ENCODE assay signal across 11 mouse cellular contexts in genomic region chr13:3891479-3892087, GRCm38 (mm10). TPM values are rescaled to one million over a fixed set of nuclear protein-coding genes. Genes with fewer than 3 reads are reported as not detected.
A peak's percentile ranks its signal among the peaks of the same experiment; 100 is the strongest.
DNase-seq lines count a peak whose midpoint lies in the region; ATAC-seq lines count a peak whose summit lies in the region.
"Had no signal": no experiment of that assay in that cellular context is flagged by ENCODE, and none has a peak within 500 bp of the region (broad histone marks: within the 10 kb centered on the region; RNA-seq: fewer than 3 reads in every experiment).

No protein-coding gene starts in this region.

- peaks cover 36% of the 10 kb centered on the region for H3K36me3 ChIP-seq in megakaryocyte, embryonic 14.5 days (replicated peaks; ENCODE audit: low read length)
- peaks cover 22% of the 10 kb centered on the region for H3K36me3 ChIP-seq in kidney, embryonic 15.5 days
- H3K36me3 ChIP-seq in neural tube, embryonic 15.5 days: peaks cover 18% of the 10 kb centered on the region

- H3K4me1 ChIP-seq in megakaryocyte, embryonic 14.5 days: peaks cover 42% of the 10 kb centered on the region
- H3K4me1 ChIP-seq in kidney, embryonic 15.5 days: peaks cover 19% of the 10 kb centered on the region
- 0 out of 2 replicates have a peak, but pooled peaks cover 4% of the 10 kb centered on the region for H3K4me1 ChIP-seq in neural tube, embryonic 15.5 days

- WGBS in kidney, embryonic 15.5 days: 28% methylated on average over 8 of the region's 8 CpGs
- 39% methylated on average over 8 of the region's 8 CpGs for WGBS in neural tube, embryonic 15.5 days

- no peak overlapping the region; the same call in 1 of the 2 replicates for H3K9ac ChIP-seq in kidney, embryonic 15.5 days
- no peak overlapping the region for H3K9ac ChIP-seq in neural tube, embryonic 15.5 days (replicated peaks)

- DNase-seq in gonadal fat pad, adult 2 months (ENCODE audit: low read depth): peak; percentile 80
- no peak for DNase-seq in spleen, adult 12 weeks (ENCODE audit: low spot score)
- DNase-seq in retina, postnatal 1 day: no peak
- no peak for DNase-seq in left cerebral cortex, postnatal 10 days (ENCODE audit: extremely low spot score in 1 of 2, low spot score in 2 of 2)
- DNase-seq: adrenal gland, postnatal 14 days had no signal

- H3K9me3 ChIP-seq in megakaryocyte, embryonic 14.5 days: no peaks in the 10 kb centered on the region
- no peaks in the 10 kb centered on the region for H3K9me3 ChIP-seq in kidney, embryonic 15.5 days (replicated peaks)
- no peaks in the 10 kb centered on the region for H3K9me3 ChIP-seq in neural tube, embryonic 15.5 days (replicated peaks)

- H3K27ac ChIP-seq in kidney, embryonic 15.5 days: peak overlapping the region; percentile 54
- H3K27ac ChIP-seq in neural tube, embryonic 15.5 days (replicated peaks): no peak overlapping the region

- no peaks in the 10 kb centered on the region for H3K27me3 ChIP-seq in megakaryocyte, embryonic 14.5 days (replicated peaks)
- no peaks in the 10 kb centered on the region for H3K27me3 ChIP-seq in kidney, embryonic 15.5 days
- H3K27me3 ChIP-seq in neural tube, embryonic 15.5 days (replicated peaks): peaks cover 7% of the 10 kb centered on the region; the same call in 1 of the 2 replicates

- H3K4me3 ChIP-seq in megakaryocyte, embryonic 14.5 days (replicated peaks): peak overlapping the region; percentile 91
- peak overlapping the region; percentile 62 for H3K4me3 ChIP-seq in kidney, embryonic 15.5 days (replicated peaks)
- H3K4me3 ChIP-seq in neural tube, embryonic 15.5 days (replicated peaks): peak overlapping the region; percentile 55; the same call in 1 of the 2 replicates

- intact Hi-C loops in left cerebral cortex, postnatal 10 days (cut with DNase I): no loop called here

- no peak for ATAC-seq in megakaryocyte, adult 5-6 weeks (ENCODE audit: poor library complexity, severe bottlenecking)
- peak; percentile 19; the same call in 1 of the 2 replicates for ATAC-seq in kidney, embryonic 15.5 days (replicated peaks; ENCODE audit: low FRiP score)
- ATAC-seq in neural tube, embryonic 15.5 days (ENCODE audit: low FRiP score): no peak

- peak overlapping the region; percentile 67 for H3K4me2 ChIP-seq in kidney, embryonic 15.5 days
- H3K4me2 ChIP-seq in neural tube, embryonic 15.5 days: peak overlapping the region; percentile 85

RNA-seq across cellular contexts. Expression of gene Net1, which starts 26.4 kb away (rescaled TPM):
- 7.9 and 8.6 TPM in 2 replicates for polyA plus RNA-seq in megakaryocyte, embryonic 14.5 days (2012; ENCODE audit: insufficient read depth, low replicate concordance)
- total RNA-seq in megakaryocyte, adult 5-6 weeks (2015): 31.1 and 38.0 TPM in 2 replicates
- total RNA-seq in megakaryocyte, adult 5-6 weeks (2017): 81.2 and 102 TPM in 2 replicates
- 23.2 and 36.6 TPM in 2 replicates for polyA plus RNA-seq in gonadal fat pad, adult 2 months (2012; rRNA removed)
- polyA plus RNA-seq in kidney, embryonic 15.5 days (2015; fragmentation: Nextera tagmentation; extraction: Ambion mirVana): 61.6 and 62.9 TPM in 2 replicates
- polyA plus RNA-seq in neural tube, embryonic 15.5 days (2015; fragmentation: Nextera tagmentation; extraction: Ambion mirVana): 11.7 and 27.1 TPM in 2 replicates
- total RNA-seq in left cerebral cortex, postnatal 10 days (2021): 10 to 100 TPM; 14.0 to 23.5 TPM

RNA-seq across cellular contexts. Expression of gene Tubal3, which starts 26.5 kb away (rescaled TPM):
- polyA plus RNA-seq in megakaryocyte, embryonic 14.5 days (2012; ENCODE audit: insufficient read depth, low replicate concordance): not detected in 2 replicates
- not detected in 2 replicates for total RNA-seq in megakaryocyte, adult 5-6 weeks (2015)
- not detected in 2 replicates for total RNA-seq in megakaryocyte, adult 5-6 weeks (2017)
- not detected in 2 replicates for polyA plus RNA-seq in gonadal fat pad, adult 2 months (2012; rRNA removed)
- not detected in 2 replicates for polyA plus RNA-seq in kidney, embryonic 15.5 days (2015; fragmentation: Nextera tagmentation; extraction: Ambion mirVana)
- polyA plus RNA-seq in neural tube, embryonic 15.5 days (2015; fragmentation: Nextera tagmentation; extraction: Ambion mirVana): 0.54 TPM in 1 of 2 replicates, not detected in the other
- total RNA-seq in left cerebral cortex, postnatal 10 days (2021): not detected
- total RNA-seq: adrenal gland, postnatal 14 days; left cerebral cortex, adult 8-10 months had no signal

RNA-seq across cellular contexts. Expression of gene Calm5, which starts 37.6 kb away (rescaled TPM):
- not detected in 2 replicates for polyA plus RNA-seq in megakaryocyte, embryonic 14.5 days (2012; ENCODE audit: insufficient read depth, low replicate concordance)
- total RNA-seq in megakaryocyte, adult 5-6 weeks (2015): not detected in 2 replicates
- not detected in 2 replicates for total RNA-seq in megakaryocyte, adult 5-6 weeks (2017)
- polyA plus RNA-seq in gonadal fat pad, adult 2 months (2012; rRNA removed): not detected in 2 replicates
- not detected in 2 replicates for polyA plus RNA-seq in kidney, embryonic 15.5 days (2015; fragmentation: Nextera tagmentation; extraction: Ambion mirVana)
- polyA plus RNA-seq in neural tube, embryonic 15.5 days (2015; fragmentation: Nextera tagmentation; extraction: Ambion mirVana): not detected in 2 replicates
- not detected for total RNA-seq in left cerebral cortex, postnatal 10 days (2021)
- total RNA-seq: adrenal gland, postnatal 14 days; left cerebral cortex, adult 8-10 months had no signal
- polyA plus RNA-seq: testis, adult 2 months had no signal

RNA-seq across cellular contexts. Expression of gene Ucn3, which starts 53.6 kb away (rescaled TPM):
- not detected in 2 replicates for polyA plus RNA-seq in megakaryocyte, embryonic 14.5 days (2012; ENCODE audit: insufficient read depth, low replicate concordance)
- not detected in 2 replicates for total RNA-seq in megakaryocyte, adult 5-6 weeks (2015)
- not detected in 2 replicates for total RNA-seq in megakaryocyte, adult 5-6 weeks (2017)
- not detected in 2 replicates for polyA plus RNA-seq in gonadal fat pad, adult 2 months (2012; rRNA removed)
- polyA plus RNA-seq in kidney, embryonic 15.5 days (2015; fragmentation: Nextera tagmentation; extraction: Ambion mirVana): not detected in 2 replicates
- polyA plus RNA-seq in neural tube, embryonic 15.5 days (2015; fragmentation: Nextera tagmentation; extraction: Ambion mirVana): not detected in 2 replicates
- total RNA-seq in left cerebral cortex, postnatal 10 days (2021): not detected
- total RNA-seq: adrenal gland, postnatal 14 days had no signal
- polyA plus RNA-seq: testis, adult 2 months had no signal

RNA-seq across cellular contexts. Expression of gene Calm4, which starts 54.0 kb away (rescaled TPM):
- polyA plus RNA-seq in megakaryocyte, embryonic 14.5 days (2012; ENCODE audit: insufficient read depth, low replicate concordance): not detected in 2 replicates
- total RNA-seq in megakaryocyte, adult 5-6 weeks (2015): not detected in 2 replicates
- not detected in 2 replicates for total RNA-seq in megakaryocyte, adult 5-6 weeks (2017)
- polyA plus RNA-seq in gonadal fat pad, adult 2 months (2012; rRNA removed): not detected in 2 replicates
- polyA plus RNA-seq in kidney, embryonic 15.5 days (2015; fragmentation: Nextera tagmentation; extraction: Ambion mirVana): 0.17 and 3.2 TPM in 2 replicates
- 0.17 and 0.27 TPM in 2 replicates for polyA plus RNA-seq in neural tube, embryonic 15.5 days (2015; fragmentation: Nextera tagmentation; extraction: Ambion mirVana)
- total RNA-seq in left cerebral cortex, postnatal 10 days (2021): not detected
- total RNA-seq: adrenal gland, postnatal 14 days; left cerebral cortex, adult 8-10 months had no signal
